Mouse (Mus musculus): ENCODE data around the gene Rras2.

DNA sequence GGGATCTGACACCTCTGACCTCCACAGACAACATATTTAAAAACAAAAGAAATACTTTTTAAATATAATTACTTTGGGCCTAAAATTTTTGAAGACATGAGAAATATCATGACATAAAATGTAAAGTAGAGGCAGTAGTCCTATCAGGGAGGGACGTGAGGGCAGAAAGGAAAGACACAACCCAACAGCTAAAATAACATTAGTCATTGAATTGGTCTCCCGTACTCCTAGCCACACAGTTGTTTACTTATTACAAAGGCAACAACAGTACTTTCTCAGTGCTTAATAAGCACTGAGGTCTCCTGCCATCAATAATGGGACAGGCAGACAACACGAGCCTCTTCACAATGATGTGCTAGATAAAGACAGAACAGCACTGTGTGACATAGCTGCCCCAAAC, 16.2 kb downstream of the Rras2 start:
- TF ChIP-seq MAFK (IDR thresholded peaks at IDR 0.05; ENCODE audit: insufficient read depth, low read depth, low read length), result no peak
- no peak for TF ChIP-seq HCFC1 (IDR thresholded peaks at IDR 0.05; ENCODE audit: borderline replicate concordance, insufficient read depth, low read length)
- no peak for TF ChIP-seq ZC3H11A (IDR thresholded peaks at IDR 0.05; ENCODE audit: borderline replicate concordance, low read depth, low read length)
- no peak for TF ChIP-seq ZNF384 (IDR thresholded peaks at IDR 0.05; ENCODE audit: low read depth, low read length)
- TF ChIP-seq CHD2 (IDR thresholded peaks at IDR 0.05; ENCODE audit: low read depth, low read length), result no peak
